8 mouse cellular contexts compared by ENCODE assay signal in the genomic region with DNA sequence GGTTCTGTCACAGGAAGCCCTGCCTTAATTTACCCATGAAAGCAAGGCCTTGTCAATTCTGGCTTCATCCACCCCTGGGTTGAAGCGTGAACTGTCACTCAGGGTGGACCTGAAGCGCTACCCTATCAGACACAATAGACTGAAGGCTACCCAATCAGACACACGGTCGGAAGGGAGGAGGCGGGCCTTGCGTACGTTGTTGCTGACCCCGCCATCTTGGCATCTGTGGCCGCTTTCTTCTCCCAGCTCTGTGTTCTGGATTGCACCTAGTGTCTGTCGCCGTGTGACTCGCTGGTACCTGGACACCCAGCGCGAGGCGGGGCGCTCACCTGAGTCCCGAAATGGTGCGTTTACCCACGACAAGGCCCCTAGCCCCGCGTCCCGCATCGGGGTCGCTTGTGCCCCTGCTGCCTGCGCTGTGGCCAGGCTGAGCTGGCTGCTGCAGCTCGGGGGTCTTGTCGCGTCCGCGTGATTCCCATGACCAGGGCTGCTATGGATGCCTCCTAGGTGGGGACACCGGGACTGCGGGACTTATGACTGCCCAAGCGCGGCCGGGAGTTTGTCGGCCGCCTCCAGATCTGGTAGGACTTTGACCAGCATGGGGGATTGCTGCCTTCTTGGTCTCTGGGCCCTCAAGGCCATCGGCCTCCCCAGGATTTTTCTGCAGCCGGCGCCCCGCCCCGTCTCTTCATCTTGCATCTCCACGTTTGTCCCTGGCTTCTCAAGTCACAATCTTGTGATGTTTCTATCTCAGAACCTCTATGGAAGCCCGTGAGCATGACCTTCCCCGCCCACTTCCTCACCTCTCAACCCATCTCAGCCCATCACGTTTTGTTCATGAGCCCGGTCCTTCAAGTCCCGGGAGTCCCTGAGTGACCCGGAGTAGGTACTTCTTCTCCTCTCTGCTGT. TPM values are rescaled to one million over a fixed set of nuclear protein-coding genes. Genes with fewer than 3 reads are reported as not detected.
DNase-seq lines count a peak whose midpoint lies in the region; ATAC-seq and TF ChIP-seq lines count a peak whose summit lies in the region.

A gene (plus strand): TSS at position 183 of the 909 bp plus-strand sequence.

- peak; percentile 100 for ATAC-seq in frontal cortex, adult (ENCODE audit: low TSS enrichment)
- ATAC-seq in lung, postnatal 0 days: peak; percentile 100

- peaks cover 19% of the 10 kb centered on the region for H3K4me1 ChIP-seq in hindbrain, embryonic 10.5 days (replicated peaks)
- H3K4me1 ChIP-seq in lung, postnatal 0 days (ENCODE audit: insufficient read depth, low read depth, low read length): peaks cover 10% of the 10 kb centered on the region

- no peak for TF ChIP-seq EP300 in lung, postnatal 0 days (IDR thresholded peaks at IDR 0.05)

- H3K36me3 ChIP-seq in hindbrain, embryonic 10.5 days: peaks cover 39% of the 10 kb centered on the region
- 0 out of 2 replicates have a peak, but pooled peaks cover 4% of the 10 kb centered on the region for H3K36me3 ChIP-seq in lung, postnatal 0 days (ENCODE audit: insufficient read depth, low read length)

- H3K27me3 ChIP-seq in hindbrain, embryonic 10.5 days (ENCODE audit: insufficient read depth, poor library complexity, severe bottlenecking): no peaks in the 10 kb centered on the region
- H3K27me3 ChIP-seq in lung, postnatal 0 days (replicated peaks; ENCODE audit: insufficient read depth, low read length): no peaks in the 10 kb centered on the region

- H3K9me3 ChIP-seq in hindbrain, embryonic 10.5 days: no peaks in the 10 kb centered on the region
- no peaks in the 10 kb centered on the region for H3K9me3 ChIP-seq in lung, postnatal 0 days (ENCODE audit: low read length)

- H3K27ac ChIP-seq in hindbrain, embryonic 10.5 days: peak within 1 kb of the TSS; percentile 99
- H3K27ac ChIP-seq in lung, postnatal 0 days (ENCODE audit: low read length): peak within 1 kb of the TSS; percentile 69

- peak within 1 kb of the TSS; percentile 97 for H3K4me3 ChIP-seq in hindbrain, embryonic 10.5 days
- H3K4me3 ChIP-seq in lung, postnatal 0 days (ENCODE audit: low read depth, low read length): peak within 1 kb of the TSS; percentile 95

- peak; percentile 94 for DNase-seq in MN1 (ENCODE audit: low spot score)
- peak; percentile 96 for DNase-seq in cerebellum, adult 9-10 months
- peak; percentile 93 for DNase-seq in hindbrain, embryonic 10.5 days (ENCODE audit: low spot score)
- peak; percentile 95 for DNase-seq in layer of hippocampus, adult 9-11 months
- DNase-seq in lung, postnatal 0 days (ENCODE audit: low spot score): peak; percentile 98
- DNase-seq in ovary, postnatal 14 days (ENCODE audit: low spot score): peak; percentile 79
- peak; percentile 91 for DNase-seq in thymus, postnatal 14 days

- no peak for TF ChIP-seq CTCF in lung, postnatal 0 days (IDR thresholded peaks at IDR 0.05)

- peak within 1 kb of the TSS; percentile 76 for H3K4me2 ChIP-seq in lung, postnatal 0 days (replicated peaks; ENCODE audit: low read depth, low read length)

- under 1% methylated on average over 49 of the region's 49 CpGs for WGBS in hindbrain, embryonic 10.5 days
- under 1% methylated on average over 44 of the region's 49 CpGs for WGBS in lung, postnatal 0 days

- H3K9ac ChIP-seq in lung, postnatal 0 days (replicated peaks; ENCODE audit: low read depth): peak within 1 kb of the TSS; percentile 98

RNA-seq across cellular contexts. Expression of the gene that starts here (rescaled TPM):
- polyA plus RNA-seq in hindbrain, embryonic 10.5 days (2016; fragmentation: Nextera tagmentation; extraction: Ambion mirVana): 38.1 and 40.4 TPM in 2 replicates
- 15.4 and 15.8 TPM in 2 replicates for polyA plus RNA-seq in lung, postnatal 0 days (2015; fragmentation: Nextera tagmentation; extraction: Ambion mirVana)

Comparison
In these comparisons a context has a peak if more than half of its experiments do, and no peak if none do; other contexts are left out.
1. Peak in every context shown above with its lines: DNase-seq, ATAC-seq, H3K4me3 ChIP-seq and H3K27ac ChIP-seq.